Mouse (Mus musculus): ENCODE results near the gene Adamts8. TPM values are rescaled to one million over a fixed set of nuclear protein-coding genes. Genes with fewer than 3 reads are reported as not detected.

Gene Adamts8
- total RNA-seq, 2 experiments from 2014 or later: 0.16 to 0.23 TPM

- DNase-seq (ENCODE audit: low spot score in 2 of 2): no peak
These were observed 34.1 kb downstream of the Adamts8 start for GRCm38 (mm10) chr9:30976339-30977023.

- no peak for DNase-seq (ENCODE audit: low spot score in 2 of 2)
These were observed 38.1 kb downstream of the Adamts8 start for GRCm38 (mm10) chr9:30980467-30980866.

DNA sequence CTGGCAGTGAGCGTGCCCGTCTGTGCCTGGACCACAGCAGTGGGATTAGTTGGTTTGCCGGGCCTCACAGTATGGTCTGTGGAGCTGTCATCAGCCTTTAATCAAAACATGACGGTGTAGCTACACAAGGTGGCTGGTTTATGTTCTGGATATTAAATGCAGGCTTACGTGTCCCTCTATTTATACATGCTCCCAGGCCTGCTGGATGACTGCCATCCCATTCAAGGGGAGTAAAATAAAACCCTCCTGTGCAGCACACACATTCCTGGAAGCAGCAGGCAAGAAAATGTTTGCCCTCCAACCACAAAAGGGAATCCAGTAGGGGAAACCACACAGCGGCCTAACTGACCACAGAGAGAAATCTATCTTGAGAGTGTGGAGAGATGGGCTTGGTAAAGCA, 43.4 kb downstream of the Adamts8 start:
- DNase-seq (ENCODE audit: low spot score in 2 of 2): no peak

DNA sequence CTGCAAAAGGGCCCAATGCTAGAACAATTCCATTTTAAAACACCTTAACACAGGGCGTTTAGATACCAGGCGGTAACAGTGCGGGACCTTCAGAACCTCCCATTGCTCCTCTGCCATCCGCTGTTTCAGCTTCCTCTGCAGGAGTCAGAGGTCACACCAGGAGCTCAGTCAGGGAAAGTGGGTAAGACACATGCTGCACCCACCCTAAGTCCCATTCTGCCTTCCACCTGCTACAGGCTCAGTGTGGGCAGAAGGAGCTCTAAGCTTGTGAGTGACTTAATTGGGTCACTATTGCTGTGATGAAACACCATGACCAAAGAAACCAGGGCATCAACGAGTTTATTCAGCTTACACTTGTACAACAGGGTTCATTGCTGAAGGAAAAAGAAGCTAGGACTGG, 50.7 kb downstream of the Adamts8 start:
- no peak for DNase-seq (ENCODE audit: low spot score in 2 of 2)

GRCm38 (mm10) chr9:30996590-30997562, 54.5 kb downstream of the Adamts8 start:
- DNase-seq (ENCODE audit: low spot score in 2 of 2): no peak

DNA sequence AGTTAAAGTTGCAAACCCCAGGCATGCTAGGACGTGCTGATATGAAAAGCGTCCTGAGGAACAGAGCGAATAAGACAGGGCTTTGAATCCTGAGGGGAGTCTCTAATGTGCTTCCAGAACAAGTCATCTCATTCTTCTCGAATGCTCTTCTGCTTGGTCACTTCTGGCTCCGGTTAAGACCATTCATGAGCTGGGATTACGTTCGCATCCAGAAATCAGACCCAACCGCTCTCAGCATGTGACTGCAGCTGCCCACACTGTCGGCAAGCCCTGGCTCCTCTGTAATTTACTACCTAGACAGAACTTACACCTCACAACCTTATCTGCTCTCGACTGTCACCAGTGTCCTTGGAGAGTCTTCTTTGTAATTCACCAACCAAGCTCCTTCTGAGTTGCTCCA, 58.3 kb downstream of the Adamts8 start:
- no peak for DNase-seq (ENCODE audit: low spot score in 2 of 2)

- no peak for DNase-seq (ENCODE audit: low spot score in 2 of 2)
These were observed 60.2 kb downstream of the Adamts8 start for GRCm38 (mm10) chr9:31002528-31002927.

- no peak for DNase-seq (ENCODE audit: low spot score in 2 of 2)
These were observed 67.0 kb downstream of the Adamts8 start for GRCm38 (mm10) chr9:31009334-31009733.

DNA sequence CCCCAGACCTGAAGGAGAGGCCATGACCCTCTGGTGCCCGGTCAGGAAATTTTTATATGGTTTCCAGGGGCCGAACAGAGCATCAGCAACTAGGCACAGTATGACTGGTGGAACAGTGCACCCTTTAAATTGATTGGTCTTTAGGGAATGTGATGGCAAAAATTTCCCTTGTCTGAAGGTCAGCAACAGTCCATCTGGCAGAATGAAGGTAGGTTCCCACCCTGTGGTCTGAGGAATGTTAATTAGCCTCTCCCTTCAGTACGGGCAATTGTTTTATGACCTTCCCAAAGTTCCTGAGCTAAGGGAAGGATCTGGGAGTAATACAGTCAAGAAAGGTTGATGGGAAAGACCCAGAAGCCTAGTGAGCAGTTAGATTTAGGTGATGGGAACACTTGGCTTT, 67.7 kb downstream of the Adamts8 start:
- no peak for DNase-seq (ENCODE audit: low spot score in 2 of 2)

DNA sequence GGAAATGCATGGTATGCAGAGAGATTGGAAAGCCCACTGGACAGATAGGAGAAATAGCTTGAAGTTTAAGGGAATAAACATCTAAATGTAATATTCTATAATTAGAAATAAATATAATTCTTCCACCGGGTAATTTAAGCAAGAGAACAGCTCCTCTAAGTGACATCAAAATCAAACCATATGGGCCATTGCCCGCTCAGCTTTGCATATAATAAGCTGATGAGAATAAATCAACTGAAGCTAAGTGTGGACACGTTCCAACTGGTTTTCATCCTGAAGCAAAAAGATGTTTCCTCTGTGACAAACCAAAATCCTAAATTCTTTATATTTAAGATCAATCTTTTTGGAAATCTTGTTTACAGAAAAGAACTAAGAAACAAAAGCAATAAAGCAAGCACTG, 68.4 kb downstream of the Adamts8 start:
- DNase-seq (ENCODE audit: low spot score in 2 of 2): no peak

DNA sequence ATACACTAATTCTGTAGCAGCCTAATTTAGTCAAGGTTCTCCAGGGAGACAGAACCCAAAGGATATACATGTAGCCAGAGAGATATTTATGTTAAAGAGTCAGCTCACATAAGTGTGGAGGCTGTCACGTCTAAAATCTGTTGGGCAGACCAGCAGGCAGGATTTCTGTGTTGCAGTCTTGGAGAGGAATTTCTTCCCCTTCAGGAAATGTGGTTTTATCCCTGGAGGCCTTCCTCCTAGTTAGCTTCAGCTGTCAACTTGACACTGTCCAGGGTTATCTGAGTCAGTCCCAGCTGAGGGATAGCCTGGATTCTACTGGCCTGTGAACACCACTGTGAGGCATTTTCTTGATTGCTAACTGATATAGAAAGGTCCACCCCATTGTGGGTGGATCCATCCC, 69.2 kb downstream of the Adamts8 start:
- no peak for DNase-seq (ENCODE audit: low spot score in 2 of 2)

DNA sequence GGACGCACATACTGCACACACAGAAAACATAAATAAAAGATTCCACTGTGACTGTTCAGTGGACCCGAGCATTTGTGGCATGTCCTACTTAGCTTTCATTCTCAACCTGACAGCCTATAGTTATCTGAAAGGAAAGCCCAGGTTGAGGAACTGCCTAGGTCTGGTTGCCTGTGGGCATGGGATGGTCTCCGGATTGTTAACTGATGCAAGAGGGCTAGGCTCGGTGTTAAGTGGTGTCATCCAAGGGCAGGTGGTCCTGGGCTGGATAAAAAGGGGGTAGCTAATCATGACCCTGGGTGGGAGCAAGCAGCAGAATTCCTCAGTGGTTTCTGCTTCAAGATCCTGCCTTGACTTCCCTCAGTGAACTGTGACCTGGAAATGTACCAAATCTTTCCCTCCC, 70.3 kb downstream of the Adamts8 start:
- no peak for DNase-seq (ENCODE audit: low spot score in 2 of 2)

DNA sequence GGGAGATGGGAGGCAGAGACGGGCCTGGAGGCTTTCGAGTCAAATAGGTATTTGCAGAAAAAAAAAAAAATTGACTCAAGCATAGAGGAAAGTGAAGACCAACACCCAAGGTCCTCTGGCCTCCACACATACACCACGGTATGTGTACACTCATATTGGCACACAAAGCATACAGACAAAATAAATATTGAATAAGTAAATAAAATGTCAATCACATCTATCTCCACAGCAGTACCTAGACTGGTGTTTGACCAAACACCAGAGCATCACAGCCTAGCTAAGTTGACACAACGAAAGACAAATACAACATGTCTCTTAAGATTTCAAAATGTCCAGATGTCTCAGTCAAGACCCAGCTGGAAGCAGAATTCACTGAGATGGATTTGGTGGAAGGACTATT, 71.1 kb downstream of the Adamts8 start:
- no peak for DNase-seq (ENCODE audit: low spot score in 2 of 2)

Other genes with a start within 250 kb of the Adamts8 start
- gene Adamts15, start 20.1 kb upstream of the Adamts8 start, total RNA-seq (2021): 1 to 10 TPM; 4.0 to 5.8 TPM
- gene Zbtb44, start 88.1 kb downstream of the Adamts8 start, total RNA-seq (2021): 10 to 100 TPM; 27.0 to 55.9 TPM
- gene St14, start 189.3 kb downstream of the Adamts8 start, total RNA-seq (2021): 1 to 10 TPM in 1 of 2 experiments, under 1 TPM in 1; 0.42 to 1.2 TPM